Mouse (Mus musculus) forebrain, embryonic 11.5 days (tissue): ENCODE data around the gene Mtx1. TPM values are rescaled to one million over a fixed set of nuclear protein-coding genes. Genes with fewer than 3 reads are reported as not detected.

Experiments used
- ATAC-seq: fragments of 200-750 bp; cut with Nextera tagmentation; replicated peaks from 2 replicates; pipeline ENCODE4 v1.8.0; 2017; ENCODE audit warnings: moderate TSS enrichment; ENCODE audit not compliant: low FRiP score
- DNase-seq: peaks from one replicate; pipeline ENCODE4 v3.0.0-alpha.2; 2017; ENCODE audit warnings: low spot score
- H3K27ac ChIP-seq: fragments of 300-500 bp; sonication (generic); 2 replicates; pipeline ENCODE4 v1.5.1; 2014; ENCODE audit warnings: low read depth, low read length
- H3K27me3 ChIP-seq: fragments of 300-500 bp; sonication (generic); 2 replicates; pipeline ENCODE4 v1.6.1; 2014; ENCODE audit warnings: mild to moderate bottlenecking, low read length, mixed read lengths; ENCODE audit not compliant: control insufficient read depth, insufficient read depth
- H3K36me3 ChIP-seq: fragments of 300-500 bp; sonication (generic); 2 replicates; pipeline ENCODE4 v1.6.1; 2014; ENCODE audit warnings: mild to moderate bottlenecking, low read length, moderate library complexity, mixed read lengths; ENCODE audit not compliant: control insufficient read depth, insufficient read depth
- H3K4me1 ChIP-seq: fragments of 300-500 bp; sonication (generic); replicated peaks from 2 replicates; pipeline ENCODE4 v1.6.1; 2014; ENCODE audit warnings: low read length, mixed read lengths; ENCODE audit not compliant: control insufficient read depth, insufficient read depth
- H3K4me2 ChIP-seq: fragments of 300-500 bp; sonication (generic); 2 replicates; pipeline ENCODE4 v1.6.1; 2014; ENCODE audit warnings: low read depth, mild to moderate bottlenecking, low read length, moderate library complexity, mixed read lengths; ENCODE audit not compliant: severe bottlenecking
- H3K4me3 ChIP-seq: fragments of 300-500 bp; sonication (generic); 2 replicates; pipeline ENCODE4 v1.5.1; 2014; ENCODE audit warnings: low read depth, low read length
- H3K9ac ChIP-seq: fragments of 300-500 bp; sonication (generic); 2 replicates; pipeline ENCODE4 v1.6.1; 2014; ENCODE audit warnings: low read length
- H3K9me3 ChIP-seq: fragments of 300-500 bp; sonication (generic); 2 replicates; pipeline ENCODE4 v1.6.1; 2016; ENCODE audit warnings: low read length, mixed read lengths; ENCODE audit not compliant: control insufficient read depth
- WGBS: fragments of 180-500 bp; shearing (Covaris S2); extraction: QIAGEN DNeasy Blood & Tissue Kit; methylation state at CpG from one replicate; pipeline ENCODE4 v1.1.7; 2014; 5-methylcytosine and 5-hydroxymethylcytosine counted together
- polyA plus RNA-seq: library from polyadenylated mRNA; unstranded; fragments of >200 nt; fragmentation: Nextera tagmentation; extraction: Ambion mirVana; gene quantifications from 2 replicates; pipeline ENCODE4 v1.2.1, GENCODE M21; 2014

Mtx1 gene
- 194 and 213 TPM in 2 replicates for polyA plus RNA-seq

DNA sequence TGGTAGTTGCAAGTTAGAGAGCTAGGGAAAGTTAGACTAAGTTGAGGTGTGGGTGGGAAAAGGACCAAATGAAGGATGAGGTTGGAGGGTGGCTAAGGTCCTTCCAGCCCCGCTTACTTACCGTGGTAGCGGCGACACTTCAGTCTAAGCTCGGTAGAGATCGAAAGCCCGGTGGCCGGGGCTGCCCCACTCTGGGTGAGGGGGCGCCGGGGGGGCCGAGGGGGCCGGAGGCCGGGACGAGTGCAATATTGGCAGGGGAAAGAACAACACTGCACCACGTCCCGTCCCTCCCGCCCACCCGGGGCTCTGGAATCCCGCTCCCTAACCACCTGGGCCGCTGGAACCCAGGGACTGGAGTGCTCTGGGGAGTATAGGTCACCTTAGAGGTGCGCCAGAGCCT lies at the start of gene Mtx1:
Mtx1 (minus strand) TSS at position 189 of the 400 bp plus-strand sequence.
- Histone ChIP-seq H3K27me3 (no peaks in the 10 kb centered on the region), H3K4me2 (peak within 1 kb of the TSS; percentile 95), H3K4me1 (peaks cover 25% of the 10 kb centered on the region), H3K27ac (peak within 1 kb of the TSS; percentile 98), H3K4me3 (peak within 1 kb of the TSS; percentile 97), H3K9ac (peak within 1 kb of the TSS; percentile 74), H3K36me3 (peaks cover 3% of the 10 kb centered on the region; the same call in 1 of the 2 replicates), H3K9me3 (no peaks in the 10 kb centered on the region)
- WGBS, result 1% methylated on average over 21 of the region's 21 CpGs
- ATAC-seq, result no peak
- DNase-seq, result no peak

DNA sequence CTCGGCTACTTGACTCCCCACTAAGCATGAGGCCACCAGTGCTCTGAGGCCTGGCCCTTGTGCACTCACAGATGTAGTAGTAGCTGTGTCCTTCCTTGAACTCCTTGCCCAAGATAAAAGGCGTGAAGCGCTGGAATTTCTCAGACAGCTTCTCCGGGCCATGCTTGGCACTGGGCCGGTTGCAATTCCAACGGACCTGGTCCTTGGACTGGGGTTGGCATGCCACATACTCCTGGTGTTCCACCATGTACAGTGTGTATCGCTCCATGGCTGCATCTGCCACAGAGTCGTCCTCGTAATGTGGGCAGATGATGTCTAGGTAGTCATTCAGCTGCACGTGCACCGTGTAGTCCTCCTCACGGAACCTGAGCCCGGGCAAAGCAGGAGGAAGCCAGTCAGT lies 49.2 kb upstream of the Mtx1 start:
- Histone ChIP-seq H3K4me1 (peaks cover 14% of the 10 kb centered on the region), H3K9ac (no peak overlapping the region), H3K27ac (no peak overlapping the region), H3K27me3 (peaks cover 22% of the 10 kb centered on the region), H3K9me3 (no peaks in the 10 kb centered on the region), H3K4me2 (no peak overlapping the region), H3K36me3 (no peaks in the 10 kb centered on the region), H3K4me3 (no peak overlapping the region)
- ATAC-seq (no peak), DNase-seq (no peak)
- WGBS, result 93% methylated on average over 13 of the region's 13 CpGs

DNA sequence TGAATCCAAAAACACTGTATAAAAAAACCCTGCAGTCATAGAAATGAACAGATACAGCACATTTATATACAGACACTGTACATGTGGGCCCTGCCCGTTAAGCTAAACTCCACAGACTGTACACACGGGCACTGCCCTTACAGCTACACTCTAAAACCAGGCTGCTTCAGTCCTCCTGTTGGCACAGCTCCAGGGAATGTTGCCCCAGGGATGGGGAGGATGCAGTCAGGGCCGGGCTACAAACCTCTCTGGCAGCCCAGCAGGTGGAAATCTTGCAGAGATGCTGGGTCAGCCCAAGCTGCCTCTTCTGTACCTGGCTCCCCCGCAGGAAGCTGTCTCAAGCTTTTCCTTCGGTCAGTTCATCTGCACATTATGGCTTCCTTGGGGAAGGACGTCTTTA lies 44.9 kb upstream of the Mtx1 start:
- no peaks in the 10 kb centered on the region for H3K9me3 ChIP-seq
- H3K27me3 ChIP-seq, result peaks cover 2% of the 10 kb centered on the region; the same call in 1 of the 2 replicates
- H3K4me1 ChIP-seq, result peaks cover 7% of the 10 kb centered on the region; the same call in 1 of the 2 replicates
- no peak for ATAC-seq
- DNase-seq, result no peak
- no peak overlapping the region for H3K4me2 ChIP-seq
- no peak overlapping the region for H3K9ac ChIP-seq
- no peaks in the 10 kb centered on the region for H3K36me3 ChIP-seq
- no peak overlapping the region for H3K27ac ChIP-seq
- no peak overlapping the region for H3K4me3 ChIP-seq
- WGBS, result 64% methylated on average over 6 of the region's 6 CpGs

DNA sequence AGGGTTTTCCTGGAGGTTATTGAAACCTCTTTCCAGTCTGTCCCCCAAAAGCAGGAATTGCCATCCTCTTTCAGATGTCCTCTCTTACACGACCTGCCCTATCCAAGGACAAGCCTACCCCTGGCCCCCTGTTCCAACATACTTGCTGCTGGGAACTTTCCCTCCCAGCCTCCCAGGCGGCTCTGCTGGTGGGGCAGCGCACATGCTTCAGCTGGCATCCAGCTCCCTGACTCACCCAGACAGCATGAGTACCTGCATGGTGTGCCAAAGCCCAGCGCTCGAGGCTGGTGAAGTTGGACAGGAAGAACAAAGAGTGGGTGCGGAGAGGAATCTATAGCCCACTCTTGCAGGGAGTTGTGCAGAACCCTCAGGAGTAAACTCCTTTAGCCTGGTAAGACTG lies 44.0 kb upstream of the Mtx1 start:
- H3K9ac ChIP-seq, result peak overlapping the region; percentile 81
- H3K36me3 ChIP-seq, result no peaks in the 10 kb centered on the region
- DNase-seq (peak; percentile 63), ATAC-seq (no peak)
- WGBS, result 72% methylated on average over 6 of the region's 6 CpGs
- H3K4me3 ChIP-seq, result no peak overlapping the region
- no peaks in the 10 kb centered on the region for H3K9me3 ChIP-seq
- no peaks in the 10 kb centered on the region for H3K27me3 ChIP-seq
- H3K27ac ChIP-seq, result no peak overlapping the region
- peaks cover 7% of the 10 kb centered on the region; the same call in 1 of the 2 replicates for H3K4me1 ChIP-seq
- peak overlapping the region; percentile 83 for H3K4me2 ChIP-seq

DNA sequence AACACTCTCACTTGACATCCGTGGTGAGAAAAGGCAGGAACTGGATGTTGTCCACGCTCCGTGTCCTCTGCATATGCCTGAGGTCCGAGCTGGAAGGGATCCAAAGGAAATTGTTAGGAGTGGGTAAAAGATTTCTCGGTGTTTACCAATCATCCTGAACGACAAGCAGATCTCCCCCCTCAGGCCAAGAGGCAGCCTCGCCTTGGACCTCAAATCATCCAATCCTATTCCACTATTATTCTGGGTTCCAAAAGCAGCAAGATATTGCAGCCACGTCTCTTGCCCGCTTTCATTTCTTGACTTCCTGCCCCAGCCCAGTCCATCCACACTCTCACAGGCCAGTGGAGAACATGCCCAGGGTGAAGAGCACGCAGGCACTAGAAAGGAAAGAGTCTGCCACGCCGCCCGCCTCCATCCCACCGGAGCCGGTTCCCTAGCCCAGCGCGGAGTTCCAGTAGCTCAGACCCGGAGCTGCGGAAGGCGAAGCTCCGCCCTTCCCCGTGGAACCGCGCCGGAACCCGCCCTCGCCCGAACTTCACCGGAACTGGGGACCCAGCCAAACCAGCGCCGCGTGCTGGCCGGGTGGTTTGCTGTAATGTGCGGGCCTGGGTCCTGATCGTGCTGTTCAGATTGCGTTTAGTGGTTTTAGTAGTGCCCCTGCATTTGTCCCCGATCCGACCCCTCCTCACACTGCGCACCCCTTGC lies 43.3 kb upstream of the Mtx1 start, which contains the start of gene Slc50a1:
Slc50a1 (minus strand) TSS at position 520 of the 705 bp plus-strand sequence.
- ATAC-seq (peak; percentile 51), DNase-seq (peak; percentile 79)
- 5% methylated on average over 39 of the region's 39 CpGs for WGBS
- H3K27me3 ChIP-seq, result no peaks in the 10 kb centered on the region
- H3K9ac ChIP-seq, result peak within 1 kb of the TSS; percentile 81
- peak within 1 kb of the TSS; percentile 46 for H3K4me3 ChIP-seq
- no peak within 1 kb of the TSS for H3K27ac ChIP-seq
- peak within 1 kb of the TSS; percentile 83 for H3K4me2 ChIP-seq
- peaks cover 7% of the 10 kb centered on the region; the same call in 1 of the 2 replicates for H3K4me1 ChIP-seq
- H3K36me3 ChIP-seq, result no peaks in the 10 kb centered on the region
- no peaks in the 10 kb centered on the region for H3K9me3 ChIP-seq

DNA sequence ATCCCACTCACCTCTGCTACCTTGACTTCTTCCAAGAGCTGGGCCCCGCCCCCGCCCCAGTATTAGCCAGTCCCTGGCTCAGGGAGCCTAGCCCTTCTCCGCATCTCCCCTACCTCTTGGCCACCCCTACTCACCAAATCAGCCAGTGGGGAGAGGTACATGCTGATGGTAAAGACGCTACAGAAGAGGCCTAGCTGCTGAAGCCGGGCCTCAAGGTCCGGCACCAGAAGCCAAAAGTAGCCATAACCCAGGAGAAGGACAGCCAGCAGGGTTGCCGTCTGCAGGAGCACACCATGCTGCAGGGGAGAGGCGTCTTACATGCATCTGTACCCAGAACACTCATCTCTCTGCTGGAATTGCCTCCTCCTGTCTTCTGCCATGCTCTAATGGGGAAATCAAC lies 42.0 kb upstream of the Mtx1 start:
- WGBS, result 46% methylated on average over 8 of the region's 8 CpGs
- no peaks in the 10 kb centered on the region for H3K9me3 ChIP-seq
- H3K27ac ChIP-seq, result no peak overlapping the region
- no peak overlapping the region for H3K4me2 ChIP-seq
- H3K36me3 ChIP-seq, result no peaks in the 10 kb centered on the region
- no peak overlapping the region for H3K9ac ChIP-seq
- H3K4me1 ChIP-seq, result peaks cover 7% of the 10 kb centered on the region; the same call in 1 of the 2 replicates
- H3K4me3 ChIP-seq, result no peak overlapping the region
- no peaks in the 10 kb centered on the region for H3K27me3 ChIP-seq
- no peak for DNase-seq
- no peak for ATAC-seq

DNA sequence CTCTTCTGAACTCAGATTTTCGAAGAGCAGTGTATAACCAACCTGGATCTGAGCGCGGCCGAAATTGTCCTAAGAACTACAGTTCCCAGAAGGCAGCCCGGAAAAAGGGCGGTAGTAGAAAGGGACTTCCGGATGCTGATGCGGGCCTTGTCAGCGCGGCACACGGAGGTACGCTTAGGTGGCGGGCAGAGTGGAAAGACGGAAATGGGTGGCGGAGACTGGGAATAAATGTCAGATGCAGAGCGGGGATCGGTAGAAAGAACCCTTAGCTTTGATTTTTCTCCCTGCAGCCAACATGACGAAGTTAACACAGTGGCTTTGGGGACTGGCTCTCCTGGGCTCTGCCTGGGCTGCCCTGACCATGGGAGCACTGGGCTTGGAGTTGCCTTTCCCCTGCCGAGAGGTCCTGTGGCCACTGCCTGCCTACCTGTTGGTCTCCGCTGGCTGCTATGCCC lies 39.6 kb upstream of the Mtx1 start:
- Histone ChIP-seq H3K4me2 (peak overlapping the region; percentile 92), H3K4me3 (peak overlapping the region; percentile 72), H3K27me3 (no peaks in the 10 kb centered on the region), H3K4me1 (peaks cover 7% of the 10 kb centered on the region; the same call in 1 of the 2 replicates), H3K36me3 (no peaks in the 10 kb centered on the region), H3K9ac (peak overlapping the region; percentile 87), H3K27ac (no peak overlapping the region), H3K9me3 (no peaks in the 10 kb centered on the region)
- DNase-seq, result peak; percentile 85
- WGBS, result under 1% methylated on average over 20 of the region's 20 CpGs
- peak; percentile 87 for ATAC-seq

DNA sequence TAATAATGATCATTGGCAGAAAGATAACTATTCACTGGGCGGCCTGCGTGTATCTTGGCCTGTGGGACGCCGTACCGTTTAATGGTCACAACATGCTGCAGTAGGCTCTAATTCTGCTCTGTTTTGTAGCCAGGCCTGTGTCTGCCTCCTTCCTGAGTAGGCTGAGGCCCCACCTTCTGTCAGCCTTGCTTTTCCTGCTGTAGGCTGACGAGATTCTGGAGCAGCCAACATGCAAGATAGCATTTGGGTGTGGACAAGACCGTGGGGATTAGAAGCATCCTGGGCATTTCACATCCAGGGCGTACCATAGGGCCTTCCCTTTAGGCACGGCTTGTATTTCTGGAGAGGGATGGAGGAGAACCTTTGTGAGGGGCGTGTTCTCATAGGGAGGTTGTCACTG lies 35.5 kb upstream of the Mtx1 start:
- DNase-seq (no peak), ATAC-seq (no peak)
- Histone ChIP-seq H3K27me3 (no peaks in the 10 kb centered on the region), H3K4me3 (no peak overlapping the region), H3K4me1 (peaks cover 5% of the 10 kb centered on the region; the same call in 1 of the 2 replicates), H3K9ac (no peak overlapping the region), H3K4me2 (no peak overlapping the region), H3K27ac (no peak overlapping the region), H3K9me3 (no peaks in the 10 kb centered on the region), H3K36me3 (no peaks in the 10 kb centered on the region)
- 75% methylated on average over 10 of the region's 10 CpGs for WGBS
